Mouse (Mus musculus): ENCODE measurements at regions not wholly inside any gene's neighbourhood (a gene's known extent, or its start where the extent isn't known, plus 50 kb on each side); places are given as distances from the start of the nearest gene placed in this dataset.
A peak's percentile ranks its signal among the peaks of the same experiment; 100 is the strongest.

- ATAC-seq = no peak
- WGBS = 76% methylated on average over 1 of the region's 1 CpGs
- Histone ChIP-seq H3K36me3 (ENCODE audit: control insufficient read depth, insufficient read depth) (no peaks in the 10 kb centered on the region), H3K4me3 (ENCODE audit: low read depth, low read length) (no peak overlapping the region), H3K9me3 (ENCODE audit: control insufficient read depth) (no peaks in the 10 kb centered on the region), H3K9ac (ENCODE audit: low read depth, low read length) (no peak overlapping the region), H3K27me3 (replicated peaks; ENCODE audit: control insufficient read depth, insufficient read depth, low read length) (no peaks in the 10 kb centered on the region), H3K4me1 (replicated peaks; ENCODE audit: control insufficient read depth, insufficient read depth, low read length) (no peaks in the 10 kb centered on the region), H3K27ac (ENCODE audit: low read depth, low read length) (no peak overlapping the region), H3K4me2 (replicated peaks; ENCODE audit: low read depth) (no peak overlapping the region)
- TF ChIP-seq CTCF (IDR thresholded peaks at IDR 0.05; ENCODE audit: low read depth) = no peak
Measured at GRCm38 (mm10) chr1:138011581-138011980, 163.9 kb downstream of the Ptprc start.

GRCm38 (mm10) chr1:138010910-138011477 lies 164.5 kb downstream of the Ptprc start:
- Histone ChIP-seq H3K36me3 (ENCODE audit: control insufficient read depth, insufficient read depth) (no peaks in the 10 kb centered on the region), H3K4me3 (ENCODE audit: low read depth, low read length) (no peak overlapping the region), H3K27ac (ENCODE audit: low read depth, low read length) (no peak overlapping the region), H3K9ac (ENCODE audit: low read depth, low read length) (no peak overlapping the region), H3K9me3 (ENCODE audit: control insufficient read depth) (no peaks in the 10 kb centered on the region), H3K4me2 (replicated peaks; ENCODE audit: low read depth) (no peak overlapping the region), H3K4me1 (replicated peaks; ENCODE audit: control insufficient read depth, insufficient read depth, low read length) (no peaks in the 10 kb centered on the region), H3K27me3 (replicated peaks; ENCODE audit: control insufficient read depth, insufficient read depth, low read length) (no peaks in the 10 kb centered on the region)
- ATAC-seq = no peak
- 45% methylated on average over 7 of the region's 7 CpGs for WGBS
- TF ChIP-seq CTCF (IDR thresholded peaks at IDR 0.05; ENCODE audit: low read depth) = no peak

GRCm38 (mm10) chr1:138006811-138007210 lies 168.7 kb downstream of the Ptprc start:
- H3K9ac ChIP-seq (ENCODE audit: low read depth, low read length) = no peak overlapping the region
- TF ChIP-seq CTCF (IDR thresholded peaks at IDR 0.05; ENCODE audit: low read depth) = no peak
- H3K27ac ChIP-seq (ENCODE audit: low read depth, low read length) = no peak overlapping the region
- no peaks in the 10 kb centered on the region for H3K36me3 ChIP-seq (ENCODE audit: control insufficient read depth, insufficient read depth)
- WGBS = 31% methylated on average over 1 of the region's 1 CpGs
- no peaks in the 10 kb centered on the region for H3K27me3 ChIP-seq (replicated peaks; ENCODE audit: control insufficient read depth, insufficient read depth, low read length)
- H3K4me1 ChIP-seq (replicated peaks; ENCODE audit: control insufficient read depth, insufficient read depth, low read length) = no peaks in the 10 kb centered on the region
- no peaks in the 10 kb centered on the region for H3K9me3 ChIP-seq (ENCODE audit: control insufficient read depth)
- H3K4me2 ChIP-seq (replicated peaks; ENCODE audit: low read depth) = no peak overlapping the region
- no peak for ATAC-seq
- H3K4me3 ChIP-seq (ENCODE audit: low read depth, low read length) = no peak overlapping the region

GRCm38 (mm10) chr1:138004319-138004718 lies 171.2 kb downstream of the Ptprc start:
- Histone ChIP-seq H3K9ac (ENCODE audit: low read depth, low read length) (no peak overlapping the region), H3K27ac (ENCODE audit: low read depth, low read length) (no peak overlapping the region), H3K27me3 (replicated peaks; ENCODE audit: control insufficient read depth, insufficient read depth, low read length) (no peaks in the 10 kb centered on the region), H3K4me1 (replicated peaks; ENCODE audit: control insufficient read depth, insufficient read depth, low read length) (no peaks in the 10 kb centered on the region), H3K4me3 (ENCODE audit: low read depth, low read length) (no peak overlapping the region), H3K9me3 (ENCODE audit: control insufficient read depth) (no peaks in the 10 kb centered on the region), H3K4me2 (replicated peaks; ENCODE audit: low read depth) (no peak overlapping the region), H3K36me3 (ENCODE audit: control insufficient read depth, insufficient read depth) (no peaks in the 10 kb centered on the region)
- ATAC-seq = no peak
- 51% methylated on average over 2 of the region's 2 CpGs for WGBS
- TF ChIP-seq CTCF (IDR thresholded peaks at IDR 0.05; ENCODE audit: low read depth) = no peak

GRCm38 (mm10) chr1:137999268-137999900 lies 176.1 kb downstream of the Ptprc start:
- Histone ChIP-seq H3K4me3 (ENCODE audit: low read depth, low read length) (no peak overlapping the region), H3K27me3 (replicated peaks; ENCODE audit: control insufficient read depth, insufficient read depth, low read length) (no peaks in the 10 kb centered on the region), H3K4me2 (replicated peaks; ENCODE audit: low read depth) (no peak overlapping the region), H3K9ac (ENCODE audit: low read depth, low read length) (no peak overlapping the region), H3K36me3 (ENCODE audit: control insufficient read depth, insufficient read depth) (no peaks in the 10 kb centered on the region), H3K4me1 (replicated peaks; ENCODE audit: control insufficient read depth, insufficient read depth, low read length) (no peaks in the 10 kb centered on the region; the same call in 1 of the 2 replicates), H3K27ac (ENCODE audit: low read depth, low read length) (no peak overlapping the region), H3K9me3 (ENCODE audit: control insufficient read depth) (no peaks in the 10 kb centered on the region)
- ATAC-seq = no peak
- whole genome bisulfite sequencing = 79% methylated on average over 3 of the region's 3 CpGs
- TF ChIP-seq CTCF (IDR thresholded peaks at IDR 0.05; ENCODE audit: low read depth) = no peak

GRCm38 (mm10) chr1:137996041-137996440 lies 179.5 kb downstream of the Ptprc start:
- ATAC-seq = peak; percentile 73
- no peak overlapping the region for H3K4me3 ChIP-seq (ENCODE audit: low read depth, low read length)
- H3K4me2 ChIP-seq (replicated peaks; ENCODE audit: low read depth) = no peak overlapping the region
- no peak overlapping the region for H3K27ac ChIP-seq (ENCODE audit: low read depth, low read length)
- H3K9ac ChIP-seq (ENCODE audit: low read depth, low read length) = no peak overlapping the region
- TF ChIP-seq CTCF (IDR thresholded peaks at IDR 0.05; ENCODE audit: low read depth) = no peak
- no peaks in the 10 kb centered on the region; the same call in 1 of the 2 replicates for H3K4me1 ChIP-seq (replicated peaks; ENCODE audit: control insufficient read depth, insufficient read depth, low read length)
- 47% methylated on average over 2 of the region's 2 CpGs for WGBS
- H3K36me3 ChIP-seq (ENCODE audit: control insufficient read depth, insufficient read depth) = no peaks in the 10 kb centered on the region
- H3K27me3 ChIP-seq (replicated peaks; ENCODE audit: control insufficient read depth, insufficient read depth, low read length) = no peaks in the 10 kb centered on the region
- H3K9me3 ChIP-seq (ENCODE audit: control insufficient read depth) = no peaks in the 10 kb centered on the region
